ENCODE assay signal across 8 mouse cellular contexts in genomic region chr2:74066652-74067051, GRCm38 (mm10).
DNase-seq lines count a peak whose midpoint lies in the region; ATAC-seq and TF ChIP-seq lines count a peak whose summit lies in the region.

No protein-coding gene starts in this region.

- H3K9me3 ChIP-seq in ES-E14 (ENCODE audit: control insufficient read depth, insufficient read depth, low read depth, low read length): no peaks in the 10 kb centered on the region
- H3K9me3 ChIP-seq in forebrain, embryonic 12.5 days: no peaks in the 10 kb centered on the region
- no peaks in the 10 kb centered on the region for H3K9me3 ChIP-seq in heart, postnatal 0 days (replicated peaks; ENCODE audit: control insufficient read depth, low read length)
- no peaks in the 10 kb centered on the region for H3K9me3 ChIP-seq in limb, embryonic 15.5 days
- no peaks in the 10 kb centered on the region for H3K9me3 ChIP-seq in neural tube, embryonic 12.5 days

- no peak for TF ChIP-seq EP300 in heart, postnatal 0 days (IDR thresholded peaks at IDR 0.05; ENCODE audit: low read depth)

- peak overlapping the region; percentile 17; the same call in 1 of the 2 replicates for H3K4me2 ChIP-seq in forebrain, embryonic 12.5 days
- no peak overlapping the region for H3K4me2 ChIP-seq in heart, postnatal 0 days (ENCODE audit: low read depth, low read length)
- H3K4me2 ChIP-seq in limb, embryonic 15.5 days: no peak overlapping the region
- H3K4me2 ChIP-seq in neural tube, embryonic 12.5 days (replicated peaks): peak overlapping the region; percentile 32; the same call in 1 of the 2 replicates

- DNase-seq in ES-E14 (ENCODE audit: low read depth, low spot score): peak; percentile 60
- DNase-seq in c-Kit-positive CD71-positive TER-119-positive erythroid progenitor cells, embryonic 14.5 days (ENCODE audit: low spot score): peak; percentile 10
- peak; percentile 80 for DNase-seq in heart, postnatal 0 days (ENCODE audit: low spot score)
- DNase-seq in kidney, postnatal 10 days: peak; percentile 78
- peak; percentile 48 for DNase-seq in thymus, postnatal 4 days

- H3K36me3 ChIP-seq in ES-E14 (ENCODE audit: control insufficient read depth, insufficient read depth, low read length, poor library complexity, severe bottlenecking): no peaks in the 10 kb centered on the region
- H3K36me3 ChIP-seq in forebrain, embryonic 12.5 days (replicated peaks): no peaks in the 10 kb centered on the region
- H3K36me3 ChIP-seq in heart, postnatal 0 days (replicated peaks; ENCODE audit: control insufficient read depth, insufficient read depth, low read length): no peaks in the 10 kb centered on the region
- no peaks in the 10 kb centered on the region for H3K36me3 ChIP-seq in limb, embryonic 15.5 days
- H3K36me3 ChIP-seq in neural tube, embryonic 12.5 days: no peaks in the 10 kb centered on the region

- H3K27ac ChIP-seq in ES-E14 (ENCODE audit: insufficient read depth, low read depth, low read length, poor library complexity, severe bottlenecking): no peak overlapping the region
- no peak overlapping the region for H3K27ac ChIP-seq in forebrain, embryonic 12.5 days
- no peak overlapping the region for H3K27ac ChIP-seq in heart, postnatal 0 days (ENCODE audit: low read depth)
- no peak overlapping the region for H3K27ac ChIP-seq in limb, embryonic 15.5 days
- no peak overlapping the region for H3K27ac ChIP-seq in neural tube, embryonic 12.5 days

- H3K4me3 ChIP-seq in ES-E14 (ENCODE audit: insufficient read depth in 1 of 2, low read depth in 1 of 2, low read length in 2 of 2, poor library complexity in 1 of 2, severe bottlenecking in 1 of 2): no peak overlapping the region
- no peak overlapping the region for H3K4me3 ChIP-seq in forebrain, embryonic 12.5 days (replicated peaks)
- H3K4me3 ChIP-seq in heart, postnatal 0 days (ENCODE audit: low read depth, low read length): no peak overlapping the region
- H3K4me3 ChIP-seq in limb, embryonic 15.5 days: no peak overlapping the region
- H3K4me3 ChIP-seq in neural tube, embryonic 12.5 days: no peak overlapping the region

- H3K9ac ChIP-seq in ES-E14 (ENCODE audit: insufficient read depth, low read depth, low read length, poor library complexity, severe bottlenecking): no peak overlapping the region
- H3K9ac ChIP-seq in forebrain, embryonic 12.5 days: no peak overlapping the region
- H3K9ac ChIP-seq in heart, postnatal 0 days (replicated peaks; ENCODE audit: low read depth, low read length): no peak overlapping the region
- H3K9ac ChIP-seq in limb, embryonic 15.5 days: no peak overlapping the region
- no peak overlapping the region for H3K9ac ChIP-seq in neural tube, embryonic 12.5 days

- H3K27me3 ChIP-seq in forebrain, embryonic 12.5 days: peaks cover 32% of the 10 kb centered on the region
- no peaks in the 10 kb centered on the region for H3K27me3 ChIP-seq in heart, postnatal 0 days (ENCODE audit: control insufficient read depth, insufficient read depth, low read length)
- H3K27me3 ChIP-seq in limb, embryonic 15.5 days: peaks cover 7% of the 10 kb centered on the region; the same call in 1 of the 2 replicates
- peaks cover 4% of the 10 kb centered on the region; the same call in 1 of the 2 replicates for H3K27me3 ChIP-seq in neural tube, embryonic 12.5 days (replicated peaks)

- ATAC-seq in forebrain, embryonic 12.5 days (ENCODE audit: low FRiP score): peak; percentile 74
- ATAC-seq in heart, postnatal 0 days (ENCODE audit: insufficient read depth, low read depth): peak; percentile 63
- 0 out of 2 replicates have a peak, but pooled peaks have one; percentile 76 for ATAC-seq in limb, embryonic 15.5 days (ENCODE audit: insufficient number of reproducible peaks, low FRiP score, low TSS enrichment, low read depth)
- peak; percentile 41; the same call in 1 of the 2 replicates for ATAC-seq in neural tube, embryonic 12.5 days (ENCODE audit: low FRiP score, low read depth)

- no peaks in the 10 kb centered on the region for H3K4me1 ChIP-seq in ES-E14 (ENCODE audit: control insufficient read depth in 2 of 2, insufficient read depth in 2 of 2, low read length in 2 of 2, poor library complexity in 1 of 2)
- peaks cover 18% of the 10 kb centered on the region for H3K4me1 ChIP-seq in forebrain, embryonic 12.5 days
- no peaks in the 10 kb centered on the region for H3K4me1 ChIP-seq in heart, postnatal 0 days (ENCODE audit: control insufficient read depth, insufficient read depth)
- H3K4me1 ChIP-seq in limb, embryonic 15.5 days: 0 out of 2 replicates have a peak, but pooled peaks cover 8% of the 10 kb centered on the region
- H3K4me1 ChIP-seq in neural tube, embryonic 12.5 days: 0 out of 2 replicates have a peak, but pooled peaks cover 5% of the 10 kb centered on the region

- in situ Hi-C loops in ES-E14 (cut with MboI; ENCODE audit: low sequenced_read_pairs in 2 of 2, unreplicated experiment in 2 of 2): loop anchor here (10.0 to 25.0 kb wide), 2 partner anchors 578 to 596 kb away; partner anchors contain the start of genes Evx2 (in 1 of the 2) and Hoxd13 (in 1 of the 2)

- WGBS in forebrain, embryonic 12.5 days: 6% methylated on average over 11 of the region's 11 CpGs
- WGBS in heart, postnatal 0 days: 2% methylated on average over 11 of the region's 11 CpGs
- 2% methylated on average over 11 of the region's 11 CpGs for WGBS in limb, embryonic 15.5 days
- WGBS in neural tube, embryonic 12.5 days: 4% methylated on average over 11 of the region's 11 CpGs

- peak; percentile 94 for TF ChIP-seq CTCF in heart, postnatal 0 days (IDR thresholded peaks at IDR 0.05; ENCODE audit: low read depth)

TF ChIP-seq in ES-E14, 5 proteins besides CTCF, POLR2A, EP300 and RAD21:
- TF ChIP-seq ZC3H11A (IDR thresholded peaks at IDR 0.05; ENCODE audit: borderline replicate concordance, low read depth, low read length): peak; percentile 89
- TF ChIP-seq MAFK (IDR thresholded peaks at IDR 0.05; ENCODE audit: insufficient read depth, low read depth, low read length): no peak

Comparison
In these comparisons a context has a peak if more than half of its experiments do, and no peak if none do; other contexts are left out.
1. DNase-seq: peak in every context shown above with its lines; median percentile 80 in heart, postnatal 0 days; 78 in kidney, postnatal 10 days; 60 in ES-E14; 48 in thymus, postnatal 4 days; 10 in c-Kit-positive CD71-positive TER-119-positive erythroid progenitor cells, embryonic 14.5 days.
2. H3K4me2 ChIP-seq: peak in forebrain, embryonic 12.5 days (single experiment) and neural tube, embryonic 12.5 days (single experiment); none in heart, postnatal 0 days (single experiment) and limb, embryonic 15.5 days (single experiment).
3. Peak in every context shown above with its lines, with median percentiles within 50 percentile points of each other: ATAC-seq.